Mouse (Mus musculus): ENCODE data around the gene Sox5.

DNA sequence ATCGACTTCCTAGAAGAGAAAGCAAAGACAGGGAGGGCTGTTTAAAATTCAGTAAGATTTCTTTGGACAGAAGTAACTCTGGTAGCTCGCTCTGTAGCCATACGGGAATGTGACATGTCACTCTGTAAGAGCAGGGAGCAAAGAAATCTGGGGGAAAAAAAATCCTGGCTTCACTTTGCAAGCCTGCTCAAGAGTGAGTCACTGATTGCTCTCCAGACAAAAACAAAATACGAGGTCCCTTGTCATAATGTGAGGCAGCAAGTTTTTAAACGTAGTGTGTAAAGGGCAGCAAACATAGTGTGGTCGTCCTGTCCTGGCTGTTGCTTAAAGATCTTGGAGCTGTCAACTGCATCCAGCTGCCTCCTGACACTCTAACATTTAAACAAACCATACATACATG lies 665.1 kb downstream of the Sox5 start:
- TF ChIP-seq CTCF (IDR thresholded peaks at IDR 0.05; ENCODE audit: extremely low read depth, insufficient read depth, insufficient read length, insufficient replicate concordance) (no peak), POLR2A (IDR thresholded peaks at IDR 0.05; ENCODE audit: low read depth, low read length) (no peak)

Measured in spleen, adult 2 months (tissue).